Mouse (Mus musculus): ENCODE measurements around the gene Mdga1. TPM values are rescaled to one million over a fixed set of nuclear protein-coding genes. Genes with fewer than 3 reads are reported as not detected.

Gene Mdga1
- total RNA-seq, 2 experiments from 2014 or later, result 39.4 to 42.1 TPM

DNA sequence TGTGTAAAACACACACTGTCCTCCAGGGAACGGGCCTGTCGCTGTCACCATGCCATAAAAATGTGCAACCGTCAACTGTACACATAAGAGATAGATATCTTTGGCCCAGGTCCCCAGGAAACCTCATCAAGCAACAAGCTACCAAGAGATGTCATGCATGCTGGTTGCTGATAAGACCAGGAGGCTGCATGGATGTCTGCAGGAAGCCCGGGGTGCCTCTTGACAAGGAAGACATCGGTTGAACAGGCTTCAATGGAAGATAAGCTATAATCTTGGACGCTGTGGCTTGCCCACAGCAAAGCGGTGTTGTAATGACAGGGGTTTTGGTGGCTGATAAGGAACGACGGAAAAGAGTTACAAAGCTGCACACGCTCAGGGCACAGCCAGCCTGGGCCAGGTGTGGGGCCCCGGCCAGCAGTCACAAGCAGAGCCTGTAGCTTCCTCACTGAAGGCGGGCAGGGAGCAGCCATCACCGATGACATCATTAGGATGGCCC lies 110.1 kb downstream of the Mdga1 start:
- intact Hi-C loops (cut with DNase I), result no loop called here
- no peak for DNase-seq (ENCODE audit: low spot score in 2 of 2)

DNA sequence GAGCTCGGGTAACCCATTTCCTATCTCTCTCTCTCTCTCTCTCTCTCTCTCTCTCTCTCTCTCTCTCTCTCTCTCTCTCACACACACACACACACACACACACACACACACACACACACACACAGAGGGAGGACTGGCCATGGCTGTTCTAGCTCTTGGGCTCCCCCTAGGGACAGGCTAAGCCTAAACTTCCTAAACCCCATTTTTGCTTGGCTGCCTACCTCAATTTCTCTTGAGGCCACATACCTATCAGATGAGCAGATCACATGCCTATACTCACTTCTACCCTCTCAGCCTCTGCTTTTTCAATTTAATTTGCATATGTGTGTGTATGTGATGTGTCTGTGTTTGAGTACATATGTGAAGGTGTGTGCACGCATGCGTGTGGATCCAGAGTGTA lies 111.1 kb downstream of the Mdga1 start:
- DNase-seq (ENCODE audit: low spot score in 2 of 2), result peak in 1 of 2 experiments; percentile 58
- intact Hi-C loops (cut with DNase I), result no loop called here

DNA sequence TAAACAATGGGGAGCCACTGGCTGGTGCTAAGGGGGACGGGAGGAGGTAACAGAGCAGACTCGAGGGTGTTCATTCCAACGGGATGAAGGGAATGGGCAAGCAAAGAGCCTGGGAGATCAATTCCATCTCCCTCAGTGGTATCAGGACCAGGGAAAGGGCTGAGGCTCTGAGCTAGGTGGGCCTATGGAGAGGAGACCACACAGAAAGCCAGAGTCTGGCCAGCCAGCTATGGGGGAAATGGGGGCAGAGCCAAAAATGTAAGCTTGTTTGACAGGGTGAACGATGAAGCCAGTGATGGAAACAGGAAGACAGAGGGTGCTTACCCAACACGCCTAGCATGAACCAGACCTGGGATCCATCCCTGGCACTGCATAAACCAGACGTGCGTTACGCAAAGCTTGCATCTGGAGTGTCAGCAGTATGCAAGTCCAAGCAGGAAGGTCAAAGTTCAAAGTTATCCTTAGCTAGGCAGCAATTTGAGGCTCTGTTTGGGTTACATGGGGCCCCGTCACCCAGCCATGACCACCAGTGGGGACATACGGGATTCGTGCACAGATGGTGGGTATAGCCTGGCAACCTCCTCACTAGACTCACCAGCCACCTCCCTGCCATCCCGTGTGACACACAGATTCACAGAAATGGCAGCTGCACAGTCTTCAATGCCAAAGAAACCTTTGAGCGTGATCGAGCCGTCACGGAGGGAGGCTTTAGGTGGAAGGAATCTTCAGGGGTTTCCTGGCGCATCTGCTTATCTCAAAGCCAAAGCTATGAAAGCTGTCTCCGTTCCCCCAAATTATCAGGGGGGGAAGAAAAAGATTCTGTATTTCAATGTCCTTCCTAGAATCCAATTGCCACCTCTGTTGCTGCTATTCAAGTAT lies 113.9 kb downstream of the Mdga1 start:
- intact Hi-C loops (cut with DNase I), result no loop called here

DNA sequence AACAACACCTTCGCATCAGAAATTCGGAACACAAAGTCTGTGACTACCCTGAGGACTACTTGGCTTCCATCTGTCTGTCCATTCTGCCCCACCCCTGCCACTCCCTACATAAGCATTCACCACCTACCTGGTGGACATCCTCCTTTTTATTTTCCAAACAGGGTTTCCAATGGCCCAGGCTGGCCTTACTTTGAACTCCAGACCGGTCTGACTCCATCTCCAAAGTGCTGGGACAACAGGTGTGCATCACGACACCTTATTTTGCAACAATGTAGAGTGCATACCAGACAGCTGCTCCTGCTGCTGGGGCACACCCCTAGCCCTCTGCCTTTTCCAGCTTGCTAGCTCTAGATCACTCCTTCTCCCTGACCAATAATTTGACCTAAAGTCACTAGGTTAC lies 115.1 kb downstream of the Mdga1 start:
- DNase-seq (ENCODE audit: low spot score in 2 of 2), result no peak
- intact Hi-C loops (cut with DNase I), result no loop called here

More for the DNA sequence above, 113.9 kb downstream of the Mdga1 start:
- DNase-seq (ENCODE audit: low spot score in 2 of 2), result no peak

DNA sequence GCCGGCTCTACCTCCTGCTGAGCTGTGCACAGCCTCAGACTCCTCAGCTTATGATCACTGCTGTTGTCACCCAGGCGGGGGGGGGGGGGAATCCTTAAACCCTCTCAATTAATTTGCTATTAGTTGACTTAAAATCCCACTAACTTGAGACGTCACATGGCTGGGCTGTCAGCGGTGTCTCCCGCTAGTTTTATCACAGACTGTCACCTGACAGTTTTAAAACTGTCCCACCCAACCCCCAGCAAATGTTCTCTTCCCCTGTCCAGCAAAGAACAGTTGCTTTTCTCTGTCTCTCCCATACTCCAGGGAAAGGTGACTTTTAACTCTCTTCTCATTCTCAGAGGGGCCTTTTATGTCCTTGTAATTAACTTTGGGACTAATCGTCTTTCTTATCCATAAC lies 115.5 kb downstream of the Mdga1 start:
- DNase-seq (ENCODE audit: low spot score in 2 of 2), result no peak
- intact Hi-C loops (cut with DNase I), result no loop called here

DNA sequence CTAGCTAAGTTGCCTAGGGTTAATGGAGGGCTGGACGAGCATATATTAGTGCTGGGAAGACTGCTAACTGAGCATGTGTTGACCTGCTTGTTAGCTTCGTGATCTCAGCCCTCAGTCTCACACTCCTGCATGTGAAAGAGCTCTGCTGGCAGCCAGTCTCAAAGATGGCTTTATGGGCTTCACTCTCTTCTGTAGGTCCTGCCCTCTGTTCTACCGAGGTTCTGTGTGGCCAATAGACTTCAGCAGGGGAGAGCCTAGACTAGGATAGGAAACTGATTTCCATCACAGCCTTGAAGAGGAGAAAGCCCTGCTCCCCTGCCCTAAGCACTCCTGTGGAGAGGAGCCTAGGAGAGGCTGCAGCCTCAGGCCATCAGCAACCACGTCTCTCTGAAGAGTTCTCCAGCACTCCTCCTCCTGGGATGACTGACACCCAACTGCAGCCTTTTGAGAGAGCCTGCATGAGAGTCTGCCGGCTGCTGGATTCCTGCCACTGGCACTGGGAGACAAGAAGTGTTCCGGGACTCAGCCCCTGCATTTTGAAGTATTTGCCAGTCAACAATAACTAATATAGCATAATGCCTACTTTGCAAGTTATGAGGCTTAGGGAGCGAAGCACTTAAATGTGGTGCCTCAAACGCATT lies 116.9 kb downstream of the Mdga1 start:
- DNase-seq (ENCODE audit: low spot score in 2 of 2), result peak; percentile 17 to 26
- intact Hi-C loops (cut with DNase I), result no loop called here

DNA sequence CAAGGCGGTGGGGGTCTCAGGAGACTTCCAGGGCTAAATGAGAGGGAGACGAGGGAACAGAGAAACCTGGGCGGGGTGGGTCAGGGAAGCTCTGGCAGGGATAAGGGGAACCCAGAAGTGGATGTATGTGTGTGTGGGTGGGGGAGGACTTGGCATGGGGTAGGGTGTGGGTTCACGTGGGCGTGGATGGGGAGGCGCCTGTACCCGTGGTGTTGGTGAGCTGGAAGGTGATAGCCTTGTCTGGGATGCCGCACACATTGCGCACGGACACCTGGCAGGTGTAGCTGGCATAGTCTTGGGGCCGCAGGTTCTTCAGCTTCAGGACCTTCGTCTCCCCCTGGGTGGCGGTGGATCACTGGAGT lies 120.5 kb downstream of the Mdga1 start:
- intact Hi-C loops (cut with DNase I), result no loop called here

DNA sequence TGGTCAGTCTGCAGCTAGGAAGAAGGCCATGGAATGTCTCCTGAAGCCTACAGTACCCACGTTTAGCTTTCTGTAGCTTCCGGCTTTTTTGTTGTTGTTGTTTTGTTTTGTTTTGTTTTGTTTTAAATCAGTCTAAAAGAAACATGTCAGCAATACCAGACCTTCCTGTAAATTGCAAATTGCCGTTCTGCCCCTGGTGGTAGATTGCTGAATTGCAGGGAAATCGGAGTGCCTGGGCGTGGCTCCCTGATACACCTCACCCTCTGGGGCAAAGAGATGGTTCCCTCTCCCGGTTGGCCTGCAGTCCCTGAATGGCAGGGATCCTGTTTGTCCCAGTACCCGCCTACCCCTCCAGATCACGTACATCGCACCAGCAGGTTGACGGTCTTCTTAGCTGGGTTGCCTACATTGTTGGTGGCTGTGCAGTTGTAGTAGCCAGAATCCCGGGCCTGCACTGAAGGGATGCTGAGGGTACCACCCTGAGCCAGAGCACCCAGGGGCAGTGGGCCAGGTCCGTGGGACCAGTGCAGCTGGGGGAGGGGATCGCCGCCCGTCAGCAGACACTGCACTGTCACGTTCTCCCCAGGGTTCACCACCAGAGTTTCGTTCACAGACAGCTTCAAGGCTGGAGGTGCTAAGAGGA lies 121.0 kb downstream of the Mdga1 start:
- peak; percentile 60 to 75 for DNase-seq (ENCODE audit: low spot score in 2 of 2)
- intact Hi-C loops (cut with DNase I), result no loop called here

More for the DNA sequence above, 120.5 kb downstream of the Mdga1 start:
- DNase-seq (ENCODE audit: low spot score in 2 of 2), result no peak

DNA sequence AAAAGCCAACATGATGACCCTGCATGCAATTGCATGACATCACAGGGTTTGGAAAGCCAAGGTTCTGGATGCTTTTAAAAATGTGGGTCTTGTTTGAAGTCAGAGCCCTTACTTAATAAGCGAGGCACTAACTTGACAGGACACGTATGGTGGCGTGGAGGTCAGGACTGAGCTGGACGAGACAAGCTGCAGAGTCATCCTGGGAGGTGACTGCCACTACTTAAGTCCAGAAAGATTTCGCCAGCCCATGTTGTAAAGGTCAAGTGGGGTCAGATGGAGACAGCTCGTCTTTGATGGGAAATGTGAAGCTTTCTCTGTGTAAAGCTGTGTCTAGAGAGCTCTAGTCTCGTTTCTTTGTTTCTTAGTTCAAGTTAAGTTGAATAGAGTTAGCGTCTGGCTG lies 122.6 kb downstream of the Mdga1 start:
- no peak for DNase-seq (ENCODE audit: low spot score in 2 of 2)
- intact Hi-C loops (cut with DNase I), result no loop called here

DNA sequence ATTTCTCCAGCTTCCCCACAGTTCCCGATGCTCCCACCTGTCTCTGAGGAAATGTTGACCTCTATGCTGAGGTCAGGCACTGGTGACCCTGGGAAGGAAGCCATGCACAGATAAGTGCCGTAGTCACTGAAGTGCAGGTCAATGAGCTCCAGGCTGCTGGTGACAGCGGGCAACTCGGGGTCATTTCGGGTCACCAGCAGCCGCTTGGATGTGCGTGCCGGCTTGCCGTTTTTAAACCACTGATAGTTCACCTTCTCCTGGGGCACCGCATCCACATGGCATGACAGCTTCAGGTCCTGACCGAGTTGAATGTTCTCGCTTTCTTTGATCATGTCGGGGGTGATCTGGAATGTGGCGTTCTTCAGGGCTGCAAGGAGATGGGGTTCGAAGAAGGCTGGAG lies 123.6 kb downstream of the Mdga1 start:
- DNase-seq (ENCODE audit: low spot score in 2 of 2), result no peak
- intact Hi-C loops (cut with DNase I), result no loop called here

DNA sequence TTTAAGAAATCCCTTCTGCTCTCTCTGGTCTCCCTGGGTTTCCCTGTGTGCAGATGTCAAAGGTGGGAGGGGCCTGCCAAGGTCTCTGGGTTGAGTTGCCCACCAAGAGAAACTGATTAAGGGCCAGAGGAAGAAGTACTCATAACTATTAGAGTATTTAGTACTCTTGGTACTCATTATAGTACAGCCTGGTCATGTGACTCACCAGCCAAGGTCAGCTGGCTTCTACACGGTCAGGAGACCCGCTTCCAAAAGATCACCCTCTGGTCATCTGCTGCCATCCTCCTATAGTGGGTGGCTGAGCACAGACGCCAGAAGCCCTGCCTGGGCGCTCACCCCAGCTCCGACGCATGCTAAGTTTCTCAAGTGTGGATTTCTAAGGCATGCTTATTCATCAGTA lies 124.9 kb downstream of the Mdga1 start:
- intact Hi-C loops (cut with DNase I), result no loop called here
- no peak for DNase-seq (ENCODE audit: low spot score in 2 of 2)

DNA sequence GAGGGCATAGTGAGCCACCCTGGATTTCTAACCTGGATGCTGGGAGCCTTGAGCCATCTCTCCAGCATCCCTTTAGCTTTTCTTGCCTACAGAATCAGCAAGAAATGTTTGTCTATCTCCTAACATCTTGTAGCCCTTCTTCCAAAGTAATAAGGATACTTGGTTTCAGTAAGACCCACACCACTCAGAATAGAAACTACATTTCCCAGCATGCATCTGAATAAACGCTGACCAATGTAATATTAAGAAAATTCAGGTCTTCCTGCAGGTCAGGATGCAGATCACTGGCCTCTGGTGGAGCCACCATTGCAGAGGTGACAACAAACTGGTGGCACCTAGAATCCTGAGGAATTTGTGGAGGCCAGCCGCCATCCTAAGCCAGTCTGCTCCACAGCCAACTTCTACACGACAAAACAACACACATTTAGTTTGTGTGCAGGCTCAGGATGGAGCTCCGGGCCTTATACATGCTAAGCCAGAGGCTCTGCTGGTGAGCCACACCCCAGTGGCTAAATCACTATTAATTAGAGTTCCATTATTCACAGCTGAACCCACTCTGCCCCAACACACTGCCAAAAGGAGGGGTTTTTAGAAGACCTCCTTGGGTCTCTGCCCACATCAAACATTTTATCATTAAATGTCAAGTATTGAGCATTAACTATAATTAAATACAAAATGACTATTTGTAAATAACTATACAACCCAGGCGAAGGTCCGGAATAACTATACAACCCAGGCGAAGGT lies 126.3 kb downstream of the Mdga1 start:
- intact Hi-C loops (cut with DNase I), result no loop called here
- DNase-seq (ENCODE audit: low spot score in 2 of 2), result no peak

DNA sequence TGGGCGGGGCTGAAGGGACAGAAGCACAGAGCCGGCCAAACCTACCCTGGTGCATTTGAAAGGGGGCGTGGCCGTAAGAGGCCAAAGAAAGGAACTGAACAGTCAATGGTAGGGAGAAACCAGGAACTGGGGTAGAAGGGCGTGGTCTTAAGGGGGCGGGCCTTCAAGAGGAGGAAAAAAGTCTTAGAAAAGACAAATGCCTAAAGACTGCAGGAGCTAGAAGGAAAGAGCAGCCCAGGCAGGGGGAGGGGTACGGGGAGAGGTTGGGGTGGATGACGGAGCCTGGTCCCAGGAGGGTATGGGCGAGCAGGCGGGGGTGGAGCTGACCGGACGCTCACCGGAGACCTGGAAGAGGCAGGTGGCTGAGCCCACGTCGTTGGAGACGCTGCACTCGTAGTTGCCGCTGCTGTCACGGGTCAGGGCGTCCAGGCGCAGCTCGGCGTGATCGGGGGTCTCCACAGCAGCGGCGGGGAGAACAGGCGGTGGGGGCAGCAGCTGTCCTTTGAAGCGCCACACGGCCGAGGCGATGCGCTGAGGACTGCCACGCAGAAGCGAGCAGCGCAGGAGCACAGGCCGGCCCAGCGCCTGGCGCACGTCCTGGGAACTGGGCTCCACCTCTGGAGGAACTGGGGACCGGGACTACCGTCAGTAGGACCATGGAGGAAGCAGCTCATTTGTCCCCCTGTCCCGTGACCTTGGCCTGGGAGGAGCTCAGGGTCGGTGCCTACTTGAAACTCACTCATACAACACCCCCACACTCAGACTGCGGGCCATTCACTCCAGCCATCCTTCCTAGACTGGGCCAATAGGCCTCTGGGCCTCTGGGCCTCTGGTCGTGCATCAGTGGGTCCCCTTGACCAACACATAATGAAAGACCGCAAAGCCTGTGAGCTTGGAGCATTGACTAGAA lies 127.9 kb downstream of the Mdga1 start:
- no peak for DNase-seq (ENCODE audit: low spot score in 2 of 2)
- intact Hi-C loops (cut with DNase I), result no loop called here

DNA sequence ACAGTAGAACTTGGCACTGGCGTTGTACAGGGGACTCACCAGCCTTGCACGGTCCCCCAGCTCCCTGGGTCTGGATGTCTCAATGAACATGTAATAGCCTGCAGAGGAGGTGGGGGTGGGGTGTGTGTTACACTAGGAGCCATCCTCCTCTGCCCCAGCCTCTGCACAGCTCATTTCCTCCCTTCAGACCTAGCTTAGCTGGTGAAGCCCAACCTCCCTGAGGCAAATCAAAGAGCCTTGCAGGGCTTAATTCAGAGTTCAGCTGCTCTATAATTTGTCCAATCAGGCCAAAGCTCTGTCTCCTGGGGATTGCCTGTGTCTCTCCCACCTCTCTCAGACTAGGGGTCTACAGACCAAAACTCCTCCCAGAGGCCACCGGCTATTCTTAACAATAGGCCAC lies 131.9 kb downstream of the Mdga1 start:
- no peak for DNase-seq (ENCODE audit: low spot score in 2 of 2)
- intact Hi-C loops (cut with DNase I), result no loop called here

DNA sequence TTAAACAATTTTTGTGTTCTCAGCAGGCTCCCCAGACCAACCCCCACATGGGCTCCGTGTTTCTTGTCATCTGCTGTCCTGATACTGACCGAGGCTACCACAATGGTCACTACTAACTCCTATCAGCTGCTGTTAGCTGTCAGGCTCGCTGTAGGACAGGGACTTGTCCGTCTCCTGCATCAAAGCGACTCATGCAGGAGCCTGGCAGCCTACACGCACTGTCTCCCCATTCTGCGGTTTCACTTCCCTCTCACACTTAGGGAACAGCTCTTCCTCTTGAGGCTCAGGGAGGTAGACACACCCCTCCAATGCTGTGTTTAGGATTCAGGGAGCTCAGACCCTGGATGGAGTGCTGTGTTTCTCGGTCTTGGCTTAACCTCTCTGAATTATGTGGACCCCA lies 132.4 kb downstream of the Mdga1 start:
- no peak for DNase-seq (ENCODE audit: low spot score in 2 of 2)
- intact Hi-C loops (cut with DNase I), result no loop called here

DNA sequence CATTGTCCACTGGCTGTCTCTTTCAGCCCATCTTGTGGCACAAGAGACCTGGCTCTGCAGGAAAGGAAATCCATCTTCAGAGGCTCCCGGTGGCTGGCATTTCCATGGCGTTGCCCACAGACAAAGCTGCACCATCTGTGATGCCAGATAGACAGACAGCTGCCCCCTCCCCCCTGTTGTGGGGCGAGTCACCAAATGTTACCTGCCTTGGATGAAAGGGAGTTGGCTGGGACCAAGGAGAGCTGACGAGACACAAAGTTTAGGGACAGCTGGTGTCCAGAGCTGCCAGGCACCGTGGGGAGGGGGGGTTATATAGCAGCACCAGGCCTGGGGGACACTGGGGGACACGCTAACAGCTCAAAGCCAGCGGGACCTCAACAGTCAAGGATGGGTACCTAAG lies 135.1 kb downstream of the Mdga1 start:
- intact Hi-C loops (cut with DNase I), result no loop called here
- no peak for DNase-seq (ENCODE audit: low spot score in 2 of 2)

DNA sequence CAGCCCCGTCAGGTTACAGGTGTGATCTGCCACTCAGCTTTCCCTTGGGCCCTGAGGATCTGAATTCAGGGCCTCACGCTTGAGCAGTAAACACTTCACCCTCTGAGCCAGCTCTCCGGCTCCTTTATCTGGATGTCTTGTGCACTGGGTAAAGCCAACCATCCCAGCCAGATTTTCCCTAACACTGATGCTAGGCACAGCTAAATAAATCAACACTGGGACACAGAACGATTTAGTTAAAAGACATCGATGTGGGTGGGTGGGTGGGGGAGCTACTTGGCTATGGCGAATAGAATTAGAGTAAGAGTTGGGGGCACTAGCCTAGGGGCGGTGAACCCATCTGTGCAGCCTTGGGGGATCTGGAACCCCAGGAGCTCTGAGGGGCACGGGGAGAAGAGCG lies 135.6 kb downstream of the Mdga1 start:
- no peak for DNase-seq (ENCODE audit: low spot score in 2 of 2)
- intact Hi-C loops (cut with DNase I), result no loop called here

DNA sequence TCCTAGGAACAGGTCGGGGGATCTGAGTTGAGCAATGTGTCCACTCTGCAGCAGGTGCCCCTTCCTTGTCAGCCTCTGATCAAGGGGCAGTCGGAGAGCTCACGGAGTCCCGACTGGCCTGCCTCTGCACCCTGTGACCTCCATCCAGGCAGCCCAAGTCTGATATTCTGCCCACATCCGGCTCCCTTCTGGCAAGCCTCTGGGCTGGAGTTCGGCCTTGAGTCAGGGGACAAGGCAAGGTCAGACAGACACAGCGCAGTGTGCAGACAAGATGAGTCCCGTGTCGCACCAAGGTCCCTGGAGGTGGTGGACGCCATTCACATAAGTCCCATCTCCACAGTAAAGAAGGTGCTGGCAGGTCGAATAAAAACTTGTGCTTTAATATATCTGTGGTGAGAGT lies 138.2 kb downstream of the Mdga1 start:
- intact Hi-C loops (cut with DNase I), result no loop called here
- DNase-seq (ENCODE audit: low spot score in 2 of 2), result no peak

DNA sequence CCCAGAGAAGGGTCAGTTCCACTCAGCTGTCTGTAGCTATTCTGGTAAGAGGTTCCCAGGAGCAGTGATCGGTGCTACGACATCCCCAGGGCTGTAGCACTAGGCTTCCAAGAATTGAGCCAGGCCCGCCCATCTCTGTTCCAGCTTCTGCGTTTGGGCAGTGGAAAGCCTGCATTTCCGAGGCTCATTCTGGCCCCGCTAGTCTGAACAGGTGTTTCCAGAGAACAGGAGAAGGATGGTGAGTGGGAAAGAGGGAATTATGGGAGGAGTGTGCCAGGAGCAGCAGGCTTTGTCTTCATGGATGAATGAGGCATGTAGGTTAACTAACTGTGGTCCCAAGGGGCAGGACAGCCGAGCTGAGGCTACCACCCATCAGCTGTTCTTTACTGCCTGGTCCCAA lies 140.8 kb downstream of the Mdga1 start:
- DNase-seq (ENCODE audit: low spot score in 2 of 2), result no peak
- intact Hi-C loops (cut with DNase I), result no loop called here
